Mouse (Mus musculus) liver, postnatal 0 days (tissue): Measurements from ENCODE around the gene Mgmt.

Source experiments
- CTCF ChIP-seq: sonication (generic); IDR thresholded peaks from 2 replicates; pipeline ENCODE4 v1.5.1; 2016; ENCODE audit warnings: antibody characterized with exemption, low read depth
- EP300 ChIP-seq: IDR thresholded peaks from 2 replicates; pipeline ENCODE4 v1.6.1; 2016; ENCODE audit warnings: antibody characterized with exemption, low read depth, mild to moderate bottlenecking

GRCm38 (mm10) chr7:136943886-136944285 is 49.5 kb downstream of the Mgmt start:
- no peak for TF ChIP-seq EP300
- TF ChIP-seq CTCF = no peak
